Mouse (Mus musculus) G1E (cell line): ENCODE results near the gene Rb1.

Source experiments
- CTCF ChIP-seq: IDR thresholded peaks from 2 replicates; pipeline ENCODE4 v1.5.1; 2012; ENCODE audit warnings: low read depth, low read length, inconsistent platforms, mixed read lengths
- TAL1 ChIP-seq: conservative IDR thresholded peaks from 2 replicates; pipeline ENCODE4 v1.6.1; 2012; ENCODE audit warnings: low read depth, low read length, inconsistent platforms, mixed read lengths

DNA sequence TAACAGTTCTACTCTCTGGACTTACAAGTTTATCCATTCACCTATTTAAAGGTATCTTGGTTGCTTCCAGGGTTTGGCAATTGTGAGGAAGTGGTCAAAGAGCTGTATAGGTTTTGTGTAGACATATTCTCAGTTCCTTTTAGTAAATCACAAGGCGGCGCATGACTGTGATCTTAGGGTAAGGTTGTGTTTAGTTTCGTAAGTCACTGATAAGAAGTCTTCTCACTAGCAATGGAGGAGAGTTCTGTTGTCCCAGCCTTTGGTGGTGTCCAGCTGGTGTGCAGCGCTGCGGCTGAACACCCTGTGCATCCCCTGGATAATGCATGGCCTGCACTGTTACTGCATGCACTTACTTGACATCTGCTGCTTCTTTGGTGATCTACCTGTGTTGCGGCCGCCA is 138.7 kb downstream of the Rb1 start:
- TF ChIP-seq CTCF (no peak), TAL1 (no peak)
